Mouse (Mus musculus) layer of hippocampus, postnatal 10 days (tissue): ENCODE measurements around the gene Dnali1. TPM values are rescaled to one million over a fixed set of nuclear protein-coding genes. Genes with fewer than 3 reads are reported as not detected.

Experiments used
- DNase-seq, 2 experiments: peaks; one replicate each; pipeline ENCODE4 v3.0.0; 2021; ENCODE audit warnings: low spot score in 2 of 2
- total RNA-seq, 2 experiments: library from RNA; stranded (reverse); gene quantifications; 2 replicates each; pipeline ENCODE4 v1.2.3; 2021

Gene Dnali1
- total RNA-seq, 2 experiments from 2014 or later, result 1.4 to 1.6 TPM

- DNase-seq, result no peak
Observed at GRCm38 (mm10) chr4:125034341-125034740, 31.2 kb downstream of the Dnali1 start.

GRCm38 (mm10) chr4:125029891-125030614 is 35.5 kb downstream of the Dnali1 start:
- peak; percentile 88 to 89 for DNase-seq

DNA sequence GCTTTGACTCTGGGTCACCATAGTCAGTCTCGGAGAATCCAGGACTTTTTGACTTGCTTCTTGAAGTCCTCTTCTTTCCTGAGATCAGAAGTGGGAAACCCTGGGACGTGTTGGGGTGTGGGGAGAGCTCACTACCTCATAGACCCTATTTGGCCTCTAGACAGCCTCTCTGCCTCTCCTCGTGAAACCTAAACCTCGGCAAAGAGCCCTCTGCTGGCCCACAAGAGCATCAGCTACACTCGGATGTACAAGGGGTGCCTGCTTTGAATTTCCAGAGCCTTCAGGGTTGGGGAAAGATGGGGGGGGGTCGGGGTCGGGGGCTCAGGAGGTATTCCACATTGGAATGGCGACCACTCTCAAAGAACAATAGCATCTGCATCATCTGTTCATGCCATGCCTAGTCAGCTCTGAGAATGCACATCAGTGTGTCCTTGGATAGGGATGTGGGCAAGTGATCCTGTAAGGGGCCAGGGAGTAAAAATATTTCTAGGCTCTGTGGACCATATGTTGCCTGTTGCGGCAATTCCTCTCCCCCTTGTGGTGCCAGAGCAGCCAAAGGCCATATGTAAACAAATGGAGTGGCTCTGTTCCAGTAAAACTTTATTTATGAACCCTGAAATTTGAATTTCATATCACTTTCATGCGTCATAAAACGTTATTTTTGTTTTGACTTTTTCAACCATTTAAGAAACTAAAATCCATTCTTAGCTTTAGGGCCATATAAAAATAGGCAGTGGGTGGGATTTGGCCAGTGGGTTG is 44.5 kb downstream of the Dnali1 start:
- DNase-seq, result peak in 1 of 2 experiments; percentile 31

DNA sequence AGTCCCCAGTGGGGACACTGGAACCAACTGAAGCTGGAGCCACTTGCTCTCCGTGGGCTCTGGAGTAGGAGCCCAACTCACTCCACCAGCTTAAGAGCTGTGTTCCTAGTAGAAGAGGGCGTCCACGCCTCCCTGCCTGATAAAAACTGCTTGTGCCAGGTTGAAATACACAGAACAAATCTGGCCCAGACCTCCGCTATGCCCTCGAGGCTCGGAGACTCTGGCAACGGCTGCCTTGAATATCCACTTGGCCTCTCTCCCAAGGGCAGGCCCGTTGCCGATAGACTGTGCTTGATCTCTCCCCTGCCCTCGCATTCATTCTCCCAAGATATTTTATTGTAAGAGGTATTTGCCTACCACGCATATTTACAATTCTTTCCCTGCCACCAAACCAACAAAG is 48.1 kb downstream of the Dnali1 start:
- DNase-seq, result no peak

GRCm38 (mm10) chr4:125015806-125016635 is 49.5 kb downstream of the Dnali1 start, which contains the start of gene Gnl2:
Gene Gnl2, plus strand, starts transcription at chr4:125016585.
- DNase-seq, result no peak

DNA sequence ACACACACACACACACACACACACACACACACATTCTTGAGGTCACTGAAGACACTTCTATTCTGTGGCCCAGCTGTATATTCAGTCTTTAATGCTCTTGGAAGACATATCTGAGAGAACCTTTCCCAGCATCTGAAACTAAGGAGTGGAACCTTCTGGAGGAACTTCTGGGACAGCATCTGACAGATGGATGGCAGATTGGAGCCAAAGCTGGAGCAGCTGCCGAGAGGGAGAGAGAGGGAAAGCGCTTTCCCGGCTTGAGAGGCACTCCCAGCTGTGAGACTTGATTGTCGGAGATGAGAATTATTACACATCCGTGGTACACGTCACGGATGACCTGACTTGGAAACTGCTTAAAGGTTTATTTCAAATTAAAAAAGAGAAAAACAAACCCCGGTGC is 56.8 kb downstream of the Dnali1 start:
- no peak for DNase-seq

DNA sequence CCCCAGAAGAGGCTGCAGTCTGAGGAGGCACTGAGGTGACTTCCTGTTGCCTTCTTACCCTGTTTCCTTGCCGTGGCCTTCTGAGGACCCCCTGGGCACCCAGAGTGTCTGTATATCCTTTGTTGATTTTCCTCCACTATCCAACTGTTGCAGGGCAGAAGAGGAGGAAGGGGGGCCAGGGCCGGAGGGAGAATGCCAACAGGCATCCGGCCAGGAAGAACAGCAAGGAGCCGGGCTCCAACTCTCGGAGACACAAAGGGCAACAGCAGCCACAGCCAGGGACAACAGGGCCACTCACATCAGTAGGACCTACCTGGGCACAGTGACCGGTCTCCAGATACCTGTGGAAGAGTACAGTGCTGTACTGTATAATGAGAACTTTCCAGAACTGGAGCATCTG is 57.3 kb downstream of the Dnali1 start:
- no peak for DNase-seq

DNA sequence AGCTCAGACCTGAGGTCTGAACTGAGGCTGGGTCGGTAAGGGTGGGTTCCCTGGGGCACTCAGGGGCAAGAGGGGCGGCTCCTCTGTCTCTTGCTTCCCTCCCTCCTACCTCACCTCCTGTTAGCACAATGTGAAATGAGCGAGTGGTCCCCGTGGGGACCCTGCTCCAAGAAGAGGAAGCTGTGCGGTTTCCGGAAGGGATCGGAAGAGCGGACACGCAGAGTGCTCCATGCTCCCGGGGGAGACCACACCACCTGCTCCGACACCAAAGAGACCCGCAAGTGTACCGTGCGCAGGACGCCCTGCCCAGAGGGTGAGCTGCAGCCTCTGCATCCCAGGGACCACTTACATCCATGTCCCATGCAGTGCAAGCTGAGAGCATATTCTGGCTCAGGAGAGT is 58.0 kb downstream of the Dnali1 start:
- DNase-seq, result no peak

Other genes starting within 250 kb of the Dnali1 start
- gene Yrdc, start 215.0 kb downstream of the Dnali1 start, total RNA-seq, result 10 to 100 TPM; 24.5 to 26.6 TPM
- 100 to 1,000 TPM; 107 to 115 TPM for gene 1110065P20Rik, start 214.5 kb downstream of the Dnali1 start, total RNA-seq
- 10 to 100 TPM; 43.5 to 48.3 TPM for gene Maneal, start 203.5 kb downstream of the Dnali1 start, total RNA-seq
- gene Epha10, start 184.8 kb downstream of the Dnali1 start, total RNA-seq, result 10 to 100 TPM; 12.8 to 16.9 TPM
- gene 9930104L06Rik, start 128.7 kb downstream of the Dnali1 start, total RNA-seq, result 10 to 100 TPM; 19.0 to 21.8 TPM
- 1 to 10 TPM; 5.4 to 6.2 TPM for gene Cdca8, start 126.4 kb downstream of the Dnali1 start, total RNA-seq
- gene Rspo1, start 79.3 kb downstream of the Dnali1 start, total RNA-seq, result 10 to 100 TPM; 13.7 to 16.4 TPM
- gene Gnl2, start 49.1 kb downstream of the Dnali1 start, total RNA-seq, result 10 to 100 TPM; 73.5 to 74.9 TPM
- 10 to 100 TPM; 12.9 TPM for gene Snip1, start 969 bp upstream of the Dnali1 start, total RNA-seq
- gene Meaf6, start 19.4 kb upstream of the Dnali1 start, total RNA-seq, result 100 to 1,000 TPM; 130 to 134 TPM
- gene Zc3h12a, start 62.1 kb upstream of the Dnali1 start, total RNA-seq, result under 1 TPM; 0.42 to 0.80 TPM